Mouse (Mus musculus) megakaryocyte, embryonic 14.5 days (primary cell): Measurements from ENCODE around the gene Fbrsl1.

Source experiments
- FLI1 ChIP-seq: IDR thresholded peaks from 2 replicates; pipeline ENCODE4 v1.6.1; 2012; ENCODE audit warnings: low read length, inconsistent platforms, mixed read lengths
- GATA1 ChIP-seq: IDR thresholded peaks from 3 replicates; pipeline ENCODE4 v1.6.1; 2012; ENCODE audit warnings: mixed read lengths, low read length, inconsistent platforms, borderline replicate concordance

- no peak for TF ChIP-seq FLI1
- no peak for TF ChIP-seq GATA1
Measured at GRCm38 (mm10) chr5:110354716-110355115, 93.6 kb downstream of the Fbrsl1 start.
